Mouse (Mus musculus) embryonic facial prominence, embryonic 12.5 days (tissue): ENCODE measurements at regions not wholly inside any gene's neighbourhood (a gene's known extent, or its start where the extent isn't known, plus 50 kb on each side); places are given as distances from the start of the nearest gene placed in this dataset.
A peak's percentile ranks its signal among the peaks of the same experiment; 100 is the strongest.

Experiments
- ATAC-seq: fragments of 200-750 bp; cut with Nextera tagmentation; 2 replicates; pipeline ENCODE4 v1.8.0; 2017; ENCODE audit not compliant: insufficient number of reproducible peaks, insufficient read depth, low FRiP score, low TSS enrichment
- H3K27ac ChIP-seq: fragments of 300-500 bp; sonication (generic); 2 replicates; pipeline ENCODE4 v1.5.1; 2016; ENCODE audit warnings: mild to moderate bottlenecking
- H3K27me3 ChIP-seq: fragments of 300-500 bp; sonication (generic); 2 replicates; pipeline ENCODE4 v1.6.1; 2016; ENCODE audit warnings: mild to moderate bottlenecking, moderate library complexity
- H3K36me3 ChIP-seq: fragments of 300-500 bp; sonication (generic); 2 replicates; pipeline ENCODE4 v1.6.1; 2016; ENCODE audit warnings: mild to moderate bottlenecking
- H3K4me1 ChIP-seq: fragments of 300-500 bp; sonication (generic); 2 replicates; pipeline ENCODE4 v1.6.1; 2016
- H3K4me2 ChIP-seq: fragments of 300-500 bp; sonication (generic); replicated peaks from 2 replicates; pipeline ENCODE4 v1.6.1; 2016; ENCODE audit warnings: mild to moderate bottlenecking, moderate library complexity
- H3K4me3 ChIP-seq: fragments of 300-500 bp; sonication (generic); 2 replicates; pipeline ENCODE4 v1.5.1; 2016; ENCODE audit warnings: mild to moderate bottlenecking
- H3K9ac ChIP-seq: fragments of 300-500 bp; sonication (generic); 2 replicates; pipeline ENCODE4 v1.6.1; 2016; ENCODE audit warnings: mild to moderate bottlenecking, moderate library complexity
- H3K9me3 ChIP-seq: fragments of 300-500 bp; sonication (generic); 2 replicates; pipeline ENCODE4 v1.6.1; 2016; ENCODE audit warnings: mild to moderate bottlenecking, moderate library complexity
- WGBS: fragments of 180-500 bp; shearing (Covaris S2); methylation state at CpG from one replicate; pipeline ENCODE4 v1.1.7; 2016; 5-methylcytosine and 5-hydroxymethylcytosine counted together

DNA sequence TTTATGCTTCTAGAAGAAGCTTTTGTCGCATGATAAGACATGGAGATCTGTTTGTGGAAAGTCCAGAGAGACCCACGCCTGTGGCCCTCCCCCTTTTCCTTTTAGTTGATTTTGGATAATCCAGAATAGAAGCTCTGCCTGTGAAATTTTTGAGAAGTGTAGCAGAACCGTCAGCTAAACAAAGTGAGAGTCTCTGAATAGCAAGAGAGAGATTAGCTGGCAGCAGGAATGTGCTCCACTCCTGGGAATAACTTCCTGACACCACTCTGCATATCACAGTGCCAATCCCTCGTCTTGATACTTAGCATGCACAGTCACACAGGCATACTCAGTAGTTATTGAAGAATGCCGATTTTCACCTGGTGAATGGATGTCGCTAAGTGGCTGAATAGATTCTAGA, 99.2 kb upstream of the Magi3 start:
- H3K27ac ChIP-seq = no peak overlapping the region
- H3K9me3 ChIP-seq = no peaks in the 10 kb centered on the region
- peaks cover 9% of the 10 kb centered on the region; the same call in 1 of the 2 replicates for H3K4me1 ChIP-seq
- H3K36me3 ChIP-seq = no peaks in the 10 kb centered on the region
- H3K9ac ChIP-seq = no peak overlapping the region
- WGBS = 56% methylated on average over 6 of the region's 6 CpGs
- ATAC-seq = no peak
- H3K4me2 ChIP-seq = no peak overlapping the region
- H3K27me3 ChIP-seq = no peaks in the 10 kb centered on the region
- no peak overlapping the region for H3K4me3 ChIP-seq

GRCm38 (mm10) chr3:104318911-104319310, 98.7 kb upstream of the Magi3 start:
- no peaks in the 10 kb centered on the region for H3K9me3 ChIP-seq
- no peak for ATAC-seq
- peaks cover 9% of the 10 kb centered on the region; the same call in 1 of the 2 replicates for H3K4me1 ChIP-seq
- no peak overlapping the region for H3K9ac ChIP-seq
- no peaks in the 10 kb centered on the region for H3K27me3 ChIP-seq
- no peak overlapping the region for H3K27ac ChIP-seq
- no peak overlapping the region for H3K4me2 ChIP-seq
- H3K4me3 ChIP-seq = no peak overlapping the region
- WGBS = 33% methylated on average over 8 of the region's 8 CpGs
- H3K36me3 ChIP-seq = no peaks in the 10 kb centered on the region

DNA sequence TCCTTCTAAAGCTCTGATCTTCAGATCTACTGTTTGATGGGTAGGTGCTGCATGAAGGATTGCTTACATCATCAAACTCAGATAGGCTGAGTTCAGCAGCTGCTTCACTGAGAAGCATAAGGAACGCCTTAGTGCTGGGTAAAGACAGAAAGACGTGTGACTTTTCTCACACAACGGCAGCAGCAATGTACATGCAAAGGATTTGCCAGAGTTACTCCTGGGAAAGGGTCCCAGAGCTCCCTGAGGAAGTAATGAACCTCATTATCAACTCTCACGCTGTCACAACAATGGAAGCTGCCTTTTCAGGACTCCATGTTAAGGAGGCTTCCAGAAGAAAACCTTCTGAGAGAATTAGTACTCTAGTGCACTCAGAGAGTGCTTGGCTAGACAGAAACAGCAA, 97.4 kb upstream of the Magi3 start:
- 78% methylated on average over 4 of the region's 4 CpGs for WGBS
- Histone ChIP-seq H3K9me3 (no peaks in the 10 kb centered on the region), H3K4me3 (no peak overlapping the region), H3K4me1 (peaks cover 9% of the 10 kb centered on the region; the same call in 1 of the 2 replicates), H3K36me3 (no peaks in the 10 kb centered on the region), H3K9ac (no peak overlapping the region), H3K27me3 (no peaks in the 10 kb centered on the region), H3K4me2 (no peak overlapping the region), H3K27ac (no peak overlapping the region)
- no peak for ATAC-seq

DNA sequence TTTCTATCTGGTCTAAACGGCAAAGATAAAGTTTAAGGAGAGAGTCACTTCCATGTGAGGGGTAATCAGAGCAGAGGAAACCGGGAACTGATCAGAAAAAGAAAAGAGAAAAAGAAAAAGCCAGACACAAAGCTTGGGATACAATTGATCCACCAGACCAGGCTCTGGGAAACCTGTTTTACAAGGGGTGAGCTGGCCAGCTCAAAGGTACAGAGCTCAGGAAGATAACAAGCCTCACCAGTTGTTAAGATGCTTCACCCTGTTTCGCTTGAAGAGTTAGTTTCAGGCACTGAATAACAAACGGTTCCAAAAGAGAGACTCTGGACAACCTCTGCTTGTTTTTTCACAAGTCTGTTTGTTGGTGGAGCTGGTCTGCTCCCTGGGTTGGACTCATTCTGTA, 92.9 kb upstream of the Magi3 start:
- ATAC-seq = no peak
- Histone ChIP-seq H3K4me1 (no peaks in the 10 kb centered on the region), H3K27me3 (no peaks in the 10 kb centered on the region), H3K9ac (no peak overlapping the region), H3K4me3 (no peak overlapping the region), H3K36me3 (no peaks in the 10 kb centered on the region), H3K27ac (no peak overlapping the region), H3K4me2 (no peak overlapping the region), H3K9me3 (no peaks in the 10 kb centered on the region)
- WGBS = 81% methylated on average over 4 of the region's 4 CpGs

DNA sequence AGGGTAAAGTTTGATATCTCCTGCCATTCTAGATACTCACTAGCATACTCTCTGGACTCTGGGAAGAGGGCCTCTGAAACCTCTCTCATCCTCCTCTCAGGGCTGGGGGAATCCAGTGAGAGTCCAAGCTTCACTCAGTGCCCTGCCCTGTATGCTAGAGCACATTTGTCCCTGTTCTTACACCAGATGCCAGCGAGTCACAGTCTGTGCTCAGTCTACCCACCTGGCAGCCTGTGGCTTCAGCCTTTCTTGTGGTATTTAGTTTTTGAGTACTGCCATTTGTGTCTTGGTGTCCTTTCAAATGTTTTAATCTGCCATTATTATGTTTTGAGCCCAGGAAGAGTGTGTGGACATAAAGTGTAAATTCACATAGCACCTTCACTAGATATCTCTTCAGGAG, 86.8 kb upstream of the Magi3 start:
- H3K4me2 ChIP-seq = no peak overlapping the region
- no peaks in the 10 kb centered on the region for H3K9me3 ChIP-seq
- H3K36me3 ChIP-seq = no peaks in the 10 kb centered on the region
- H3K4me1 ChIP-seq = no peaks in the 10 kb centered on the region
- no peak for ATAC-seq
- H3K9ac ChIP-seq = no peak overlapping the region
- no peaks in the 10 kb centered on the region for H3K27me3 ChIP-seq
- WGBS = 84% methylated on average over 1 of the region's 1 CpGs
- no peak overlapping the region for H3K27ac ChIP-seq
- H3K4me3 ChIP-seq = no peak overlapping the region

DNA sequence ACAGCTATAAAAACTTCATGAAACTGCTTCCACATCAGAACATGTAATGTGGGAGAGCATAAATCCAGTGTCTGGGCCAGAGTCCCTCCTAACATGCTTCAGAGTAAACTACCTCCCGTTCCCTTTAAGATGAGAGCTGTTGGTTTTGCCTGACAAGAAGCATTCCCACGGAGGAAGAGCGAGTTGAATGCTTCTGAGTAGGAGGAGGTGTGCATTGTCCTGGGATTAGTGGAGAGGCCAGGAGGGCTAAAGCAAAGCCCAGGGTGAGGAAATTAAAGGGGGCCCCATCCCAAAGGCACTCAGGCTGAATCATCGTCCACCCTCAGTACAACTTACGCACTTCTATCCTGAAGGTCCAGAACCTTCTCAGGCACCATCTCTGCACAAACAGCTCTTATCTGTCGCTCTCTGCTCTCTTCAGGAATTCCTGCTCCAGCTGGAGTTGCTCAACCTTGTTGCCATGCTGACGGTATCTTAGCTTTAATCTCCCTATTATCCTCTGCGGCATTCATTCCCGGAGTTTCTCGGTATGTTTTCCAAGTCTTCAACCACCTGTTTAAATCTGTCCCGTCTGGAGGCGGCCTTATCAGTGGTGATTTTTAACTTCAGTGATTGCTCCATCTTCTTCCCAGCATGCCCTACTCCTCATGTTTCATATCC, 85.9 kb upstream of the Magi3 start:
- H3K9ac ChIP-seq = no peak overlapping the region
- H3K27me3 ChIP-seq = no peaks in the 10 kb centered on the region
- ATAC-seq = no peak
- no peaks in the 10 kb centered on the region for H3K9me3 ChIP-seq
- H3K4me3 ChIP-seq = no peak overlapping the region
- H3K27ac ChIP-seq = no peak overlapping the region
- H3K4me1 ChIP-seq = no peaks in the 10 kb centered on the region
- H3K36me3 ChIP-seq = no peaks in the 10 kb centered on the region
- H3K4me2 ChIP-seq = no peak overlapping the region
- 25% methylated on average over 12 of the region's 12 CpGs for WGBS

DNA sequence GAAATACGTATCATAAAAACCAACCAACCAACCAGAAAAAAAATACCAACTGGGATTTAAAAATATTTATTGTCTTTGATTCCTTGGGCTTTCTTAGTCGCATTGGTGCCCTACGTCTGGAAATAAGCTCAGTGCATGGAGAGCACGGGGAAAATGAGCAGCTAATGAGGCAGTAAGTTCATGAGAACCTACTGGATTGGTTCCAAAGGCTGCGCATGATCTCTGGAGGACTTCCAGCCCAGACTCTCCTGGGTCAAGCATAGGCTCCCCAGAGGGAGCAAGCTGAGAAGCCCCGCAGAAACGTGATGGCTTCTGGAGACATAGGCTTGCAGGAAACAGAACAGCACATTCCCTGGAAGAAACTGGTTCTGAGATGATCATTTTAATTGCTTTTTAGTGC, 83.4 kb upstream of the Magi3 start:
- Histone ChIP-seq H3K27ac (no peak overlapping the region), H3K4me2 (no peak overlapping the region), H3K9ac (no peak overlapping the region), H3K4me3 (no peak overlapping the region), H3K9me3 (no peaks in the 10 kb centered on the region), H3K4me1 (no peaks in the 10 kb centered on the region), H3K36me3 (no peaks in the 10 kb centered on the region), H3K27me3 (no peaks in the 10 kb centered on the region)
- ATAC-seq = no peak
- WGBS = 76% methylated on average over 7 of the region's 7 CpGs

DNA sequence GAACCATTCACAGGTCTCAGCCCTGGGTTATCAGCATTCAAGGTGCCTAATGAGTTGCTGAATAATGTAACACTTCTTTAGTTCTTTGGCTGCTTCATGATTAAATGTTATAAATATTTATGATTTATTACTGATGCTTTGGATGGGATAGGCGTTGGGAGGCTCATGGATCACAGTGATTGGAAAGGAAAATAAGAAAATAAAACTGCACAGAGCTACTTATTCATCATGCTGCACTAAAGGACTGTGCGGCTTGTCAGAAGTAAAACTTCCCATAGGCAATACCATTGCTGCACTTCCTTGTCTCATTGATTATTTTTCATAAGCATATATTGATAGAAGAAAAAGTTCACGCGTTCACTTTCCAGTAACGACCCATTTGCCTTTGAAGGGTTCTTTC, 80.0 kb upstream of the Magi3 start:
- 90% methylated on average over 5 of the region's 5 CpGs for WGBS
- no peak for ATAC-seq
- Histone ChIP-seq H3K9ac (no peak overlapping the region), H3K4me3 (no peak overlapping the region), H3K4me2 (no peak overlapping the region), H3K27ac (no peak overlapping the region), H3K27me3 (no peaks in the 10 kb centered on the region), H3K4me1 (peaks cover 6% of the 10 kb centered on the region), H3K36me3 (no peaks in the 10 kb centered on the region), H3K9me3 (no peaks in the 10 kb centered on the region)

DNA sequence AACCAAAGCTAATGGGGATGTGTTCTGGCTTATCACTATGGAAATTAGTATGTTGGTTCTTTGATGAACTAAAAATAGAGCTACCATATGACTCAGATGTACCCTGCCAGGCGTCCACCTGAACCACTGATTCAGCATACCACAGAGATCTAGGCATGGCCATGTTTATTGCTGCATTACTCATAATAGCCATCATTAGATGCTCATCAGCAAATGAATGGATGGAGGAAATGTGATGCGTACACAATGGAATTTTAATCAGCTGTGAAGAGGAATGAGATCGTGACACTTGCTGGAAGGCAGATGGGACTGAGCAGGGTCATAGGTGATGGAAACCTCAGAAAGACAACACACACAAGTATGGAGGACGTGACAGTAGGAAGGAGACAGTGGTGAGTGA, 78.7 kb upstream of the Magi3 start:
- H3K36me3 ChIP-seq = no peaks in the 10 kb centered on the region
- H3K4me2 ChIP-seq = no peak overlapping the region
- H3K9me3 ChIP-seq = no peaks in the 10 kb centered on the region
- H3K4me3 ChIP-seq = no peak overlapping the region
- no peak overlapping the region for H3K27ac ChIP-seq
- ATAC-seq = no peak
- peaks cover 15% of the 10 kb centered on the region for H3K4me1 ChIP-seq
- no peak overlapping the region for H3K9ac ChIP-seq
- WGBS = 45% methylated on average over 4 of the region's 4 CpGs
- no peaks in the 10 kb centered on the region for H3K27me3 ChIP-seq

DNA sequence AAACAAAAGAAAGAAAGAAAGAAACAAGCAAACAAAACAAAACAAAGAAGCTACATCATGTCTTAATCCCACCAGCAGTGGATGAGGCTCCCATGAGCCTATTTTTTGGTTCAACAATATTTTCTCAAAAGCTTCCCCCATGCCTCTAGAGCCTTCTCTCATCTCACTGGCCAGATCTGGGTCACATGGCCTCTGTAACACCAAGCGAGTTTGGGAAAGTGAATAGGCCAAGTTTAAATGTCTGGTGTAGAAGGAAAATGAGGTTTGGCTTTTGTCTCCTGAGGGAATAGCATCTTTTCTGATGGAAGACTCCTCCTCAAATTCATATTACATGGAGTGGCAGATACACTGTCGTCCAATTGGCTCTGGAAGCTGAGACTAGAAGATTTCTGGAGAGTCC, 78.2 kb upstream of the Magi3 start:
- ATAC-seq = no peak
- Histone ChIP-seq H3K4me2 (no peak overlapping the region), H3K27ac (no peak overlapping the region), H3K36me3 (no peaks in the 10 kb centered on the region), H3K4me1 (peaks cover 15% of the 10 kb centered on the region), H3K9ac (no peak overlapping the region), H3K27me3 (no peaks in the 10 kb centered on the region), H3K9me3 (no peaks in the 10 kb centered on the region), H3K4me3 (no peak overlapping the region)
- 82% methylated on average over 2 of the region's 2 CpGs for WGBS

- Histone ChIP-seq H3K4me2 (no peak overlapping the region), H3K27ac (no peak overlapping the region), H3K9me3 (no peaks in the 10 kb centered on the region), H3K27me3 (no peaks in the 10 kb centered on the region), H3K9ac (no peak overlapping the region), H3K36me3 (no peaks in the 10 kb centered on the region), H3K4me3 (no peak overlapping the region), H3K4me1 (peaks cover 15% of the 10 kb centered on the region)
- ATAC-seq = no peak
- 61% methylated on average over 6 of the region's 6 CpGs for WGBS
Observed at GRCm38 (mm10) chr3:104297112-104297511, 76.9 kb upstream of the Magi3 start.

- 72% methylated on average over 9 of the region's 9 CpGs for WGBS
- Histone ChIP-seq H3K9ac (no peak overlapping the region), H3K4me3 (no peak overlapping the region), H3K4me1 (peaks cover 15% of the 10 kb centered on the region), H3K4me2 (no peak overlapping the region), H3K36me3 (no peaks in the 10 kb centered on the region), H3K27me3 (no peaks in the 10 kb centered on the region), H3K9me3 (no peaks in the 10 kb centered on the region), H3K27ac (peak overlapping the region; percentile 41; the same call in 1 of the 2 replicates)
- ATAC-seq = no peak
Observed at GRCm38 (mm10) chr3:104295856-104296255, 75.7 kb upstream of the Magi3 start.
